Mouse (Mus musculus) neural tube, embryonic 10.5 days (tissue): ENCODE data around the gene Mdp1.
A peak's percentile ranks its signal among the peaks of the same experiment; 100 is the strongest.

Experiments
- DNase-seq: peaks from one replicate; pipeline ENCODE4 v3.0.0-alpha.2; 2017; ENCODE audit warnings: low spot score; ENCODE audit errors: extremely low spot score

Gene Mdp1

DNA sequence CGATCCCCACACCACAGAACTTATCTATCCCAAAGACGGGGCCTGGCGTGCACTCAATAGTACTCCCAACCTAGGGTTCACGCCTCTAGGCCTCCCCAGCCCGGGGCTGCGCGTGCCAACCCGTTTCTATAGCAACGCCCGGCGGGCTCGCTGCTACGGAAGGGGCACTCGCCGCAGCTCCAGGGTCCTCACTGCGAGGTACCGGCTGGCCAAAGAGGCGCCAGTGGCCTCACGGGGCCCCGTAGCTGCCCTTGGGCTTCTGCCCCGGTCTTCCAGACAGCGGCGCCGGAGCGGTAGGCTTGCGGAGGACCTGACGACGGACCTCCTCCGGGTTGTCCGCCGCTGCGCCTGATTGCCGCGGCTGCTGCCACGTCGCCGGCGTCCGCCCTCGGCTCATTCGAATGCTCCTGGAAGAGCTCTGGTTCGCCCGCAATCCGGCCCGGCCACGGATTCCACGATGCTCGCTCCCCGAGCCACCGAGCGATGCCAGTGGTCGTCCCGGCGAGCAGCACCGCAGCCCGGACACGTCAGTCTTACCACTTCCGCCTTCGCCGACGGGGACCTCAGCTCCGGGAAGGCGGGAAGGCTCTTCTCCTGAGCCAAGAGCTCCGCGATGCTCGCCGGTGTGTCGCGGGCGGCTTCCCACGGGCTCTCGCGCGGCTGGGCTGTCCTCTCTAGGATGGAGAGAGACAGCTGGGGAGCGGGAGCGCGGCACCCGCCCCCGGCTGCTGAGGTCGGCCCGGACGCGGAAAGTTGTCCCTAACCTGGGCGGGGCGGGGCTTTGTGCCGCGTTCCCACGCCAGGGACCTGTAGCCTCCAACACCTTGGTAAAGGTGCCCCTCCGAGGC is 17.0 kb downstream of the Mdp1 start, which contains the start of gene Tm9sf1:
TSS of gene Tm9sf1 (minus strand) at position 747 of the 848 bp plus-strand sequence.
- DNase-seq, result peak; percentile 88

DNA sequence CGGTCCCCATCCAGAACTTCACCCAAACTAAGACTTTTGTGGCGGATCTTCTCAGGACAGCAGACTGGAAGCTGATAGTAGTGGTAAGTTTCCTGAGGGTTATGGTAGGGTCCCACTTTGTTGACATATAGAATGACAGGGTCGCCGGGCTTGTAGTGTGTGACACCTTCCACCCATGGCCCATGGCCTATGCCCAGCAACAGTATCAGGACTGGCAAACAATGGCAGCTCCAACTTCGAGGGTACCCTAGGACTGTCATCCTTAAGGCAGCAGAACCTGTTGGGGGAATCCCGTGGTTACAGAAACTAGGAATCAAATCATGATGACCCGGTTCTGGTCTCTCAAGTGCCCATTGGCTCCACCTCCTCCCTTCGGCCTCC is 17.6 kb downstream of the Mdp1 start:
- DNase-seq, result no peak

DNA sequence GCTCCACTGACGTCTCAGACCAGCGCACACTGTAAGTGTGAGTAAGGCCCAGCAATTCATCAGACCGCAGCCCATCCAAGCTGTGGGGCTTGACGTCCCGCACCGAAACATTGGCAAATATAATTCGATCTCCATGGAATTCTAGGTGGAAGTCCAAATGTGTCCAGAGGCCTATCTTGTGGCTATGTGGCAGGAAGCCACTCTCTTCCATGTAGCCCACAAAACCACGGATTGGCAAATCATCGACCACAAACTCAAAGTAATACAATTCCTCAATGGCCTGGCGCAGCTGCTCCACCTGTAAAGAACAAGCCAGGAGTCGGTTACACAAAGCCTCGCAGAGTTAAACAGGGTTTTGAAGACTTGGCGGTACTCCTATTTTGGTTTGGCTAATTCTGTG is 19.0 kb downstream of the Mdp1 start:
- no peak for DNase-seq

DNA sequence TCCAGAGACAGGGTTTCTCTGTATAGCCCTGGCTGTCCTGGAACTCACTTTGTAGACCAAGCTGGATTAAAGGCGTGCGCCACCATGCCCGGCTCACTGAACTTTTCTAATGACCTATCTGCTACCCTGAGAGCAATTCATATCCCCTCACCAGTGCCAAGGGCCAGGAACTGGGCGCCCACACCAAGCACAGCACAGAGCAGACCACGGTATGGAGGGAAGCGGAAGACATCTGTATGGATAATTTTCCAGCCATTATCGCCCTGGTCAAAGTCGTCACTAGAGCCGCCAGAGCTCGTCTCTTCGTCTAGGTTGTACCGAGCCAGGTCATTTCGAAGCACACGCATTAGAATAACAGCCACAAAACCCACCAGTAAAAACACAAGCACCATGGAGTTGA is 19.5 kb downstream of the Mdp1 start:
- DNase-seq, result no peak

DNA sequence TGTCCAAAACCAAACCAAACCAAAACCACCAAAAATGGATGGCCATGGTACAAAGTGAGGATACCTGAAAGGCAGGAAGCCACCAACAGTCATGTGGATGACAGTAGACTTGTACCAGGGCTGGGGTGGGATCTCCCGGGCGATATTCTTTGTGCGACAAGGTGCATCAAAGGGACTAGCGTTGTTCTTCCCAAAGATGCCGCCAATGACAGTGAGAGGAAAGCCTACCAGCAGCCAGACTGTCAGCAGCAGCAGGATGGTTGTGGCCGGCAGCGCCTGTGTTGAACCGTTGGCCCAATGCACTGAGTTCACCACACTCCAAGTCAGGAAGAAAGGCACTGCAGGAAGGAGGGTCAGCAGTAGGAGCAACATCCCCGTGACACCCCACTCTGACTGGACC is 22.5 kb downstream of the Mdp1 start, which contains the start of gene Gm49378:
TSS of gene Gm49378 (minus strand) at position 101 of the 400 bp plus-strand sequence.
- DNase-seq, result no peak

DNA sequence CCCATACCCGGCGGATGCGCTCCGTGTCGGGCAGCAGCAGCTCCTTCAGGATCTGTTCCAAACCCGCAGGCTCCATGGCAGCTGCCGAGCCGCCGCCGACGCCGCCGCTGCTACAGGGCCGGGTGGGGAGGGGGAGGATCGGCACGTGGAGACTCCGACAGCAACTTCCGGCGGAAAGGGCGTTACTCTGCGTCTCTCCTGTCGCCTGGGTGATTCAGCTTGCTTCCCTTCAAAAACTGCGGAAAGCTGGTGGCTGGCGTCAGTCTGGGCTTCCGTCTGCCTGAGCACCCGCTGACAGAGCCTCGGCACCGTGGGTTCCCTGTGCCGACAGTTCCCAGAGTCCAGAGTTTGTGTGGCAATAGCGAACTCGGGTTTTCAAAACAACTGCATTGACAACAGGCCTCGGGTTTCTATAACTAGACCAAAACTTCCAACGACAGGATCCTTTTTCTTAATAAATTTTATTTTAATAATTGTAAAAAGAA is 24.7 kb downstream of the Mdp1 start, which contains the start of gene Ipo4:
TSS of gene Ipo4 (minus strand) at position 435 of the 485 bp plus-strand sequence.
- peak; percentile 92 for DNase-seq

DNA sequence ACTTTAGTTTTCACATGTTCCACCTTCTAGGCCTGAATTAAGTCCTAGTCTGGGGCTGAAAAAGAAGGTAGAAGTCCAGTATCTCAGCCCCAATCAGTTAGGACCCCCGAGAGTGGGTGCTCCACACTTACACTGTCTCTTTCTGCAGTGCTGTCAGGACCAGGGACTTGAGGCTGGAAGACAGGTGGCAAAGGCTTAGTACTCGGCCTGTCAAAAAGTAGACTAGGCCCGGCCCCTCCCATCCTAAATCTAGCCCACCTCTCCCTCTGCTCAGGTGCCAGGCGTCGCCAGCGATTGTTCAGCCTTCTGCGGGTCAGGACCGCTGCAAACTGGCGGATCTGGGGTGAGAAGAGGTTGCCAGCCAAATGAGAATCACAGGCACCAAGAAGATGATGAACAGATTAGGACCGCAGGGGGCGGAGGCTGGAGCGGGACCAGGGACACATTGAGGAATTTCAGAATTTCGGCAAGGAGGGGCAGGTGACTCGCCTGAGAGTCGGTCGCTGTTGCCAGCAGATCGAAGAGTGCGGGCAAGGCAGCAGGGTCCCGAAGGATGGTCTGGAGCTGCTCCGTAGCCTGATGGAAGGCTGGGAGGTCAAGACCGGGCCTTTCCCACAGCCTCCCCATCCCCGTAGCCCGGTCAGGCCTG is 25.3 kb downstream of the Mdp1 start:
- DNase-seq, result no peak

DNA sequence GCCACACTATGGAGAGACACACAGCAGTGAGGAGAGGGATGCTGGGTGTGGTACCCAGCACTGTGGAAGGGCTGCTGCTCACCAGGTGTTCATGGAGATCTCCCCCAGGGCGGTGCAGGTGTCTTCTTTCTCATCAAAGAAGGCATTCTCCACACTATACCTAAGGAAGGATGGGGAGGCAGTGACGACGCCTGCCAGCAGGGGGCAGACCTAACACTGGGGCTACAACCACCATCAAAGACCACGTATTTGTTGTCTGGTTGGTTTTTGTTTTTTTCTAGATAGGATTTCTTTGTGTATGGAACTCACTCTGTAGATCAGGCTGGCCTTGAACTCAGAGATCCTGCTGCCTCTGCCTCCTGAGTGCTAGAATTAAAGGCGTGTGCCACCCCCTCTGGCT is 31.0 kb downstream of the Mdp1 start:
- DNase-seq, result peak; percentile 24

DNA sequence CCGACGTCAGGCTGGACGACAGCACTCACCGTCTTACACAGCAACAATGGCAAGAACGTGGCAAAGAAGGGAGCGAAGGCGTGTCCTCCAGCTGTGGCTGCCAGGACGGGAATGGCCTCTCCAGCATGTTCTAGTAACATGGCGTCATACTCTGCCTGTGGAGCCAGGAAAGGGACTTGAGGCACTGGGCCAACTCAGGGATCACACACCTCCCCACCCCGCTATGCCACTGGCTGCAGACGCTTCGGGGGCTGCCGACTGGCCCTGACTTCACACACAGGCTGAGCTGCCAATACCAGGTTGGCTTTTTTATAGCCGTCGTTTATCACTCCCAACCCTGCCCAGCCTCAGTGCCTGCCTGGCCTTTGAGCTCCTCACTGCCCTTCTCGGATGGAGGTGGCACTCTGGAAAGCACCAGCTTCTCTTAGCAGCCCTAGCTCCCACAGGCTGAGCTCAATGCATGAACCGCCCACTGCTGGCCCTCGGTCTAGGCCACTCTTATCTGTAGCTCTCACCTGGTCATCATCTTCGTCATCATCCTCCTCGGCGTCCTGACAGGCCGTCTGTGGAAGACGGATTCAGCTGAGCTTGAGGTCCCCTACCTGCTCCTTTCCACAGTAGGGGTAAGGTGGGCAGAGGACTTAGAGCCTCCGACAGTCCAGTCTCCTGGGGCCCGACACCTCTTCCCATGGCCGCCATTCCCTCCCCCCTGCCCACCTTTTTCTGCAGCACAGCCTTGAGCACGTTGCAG is 32.1 kb downstream of the Mdp1 start:
- DNase-seq, result no peak

DNA sequence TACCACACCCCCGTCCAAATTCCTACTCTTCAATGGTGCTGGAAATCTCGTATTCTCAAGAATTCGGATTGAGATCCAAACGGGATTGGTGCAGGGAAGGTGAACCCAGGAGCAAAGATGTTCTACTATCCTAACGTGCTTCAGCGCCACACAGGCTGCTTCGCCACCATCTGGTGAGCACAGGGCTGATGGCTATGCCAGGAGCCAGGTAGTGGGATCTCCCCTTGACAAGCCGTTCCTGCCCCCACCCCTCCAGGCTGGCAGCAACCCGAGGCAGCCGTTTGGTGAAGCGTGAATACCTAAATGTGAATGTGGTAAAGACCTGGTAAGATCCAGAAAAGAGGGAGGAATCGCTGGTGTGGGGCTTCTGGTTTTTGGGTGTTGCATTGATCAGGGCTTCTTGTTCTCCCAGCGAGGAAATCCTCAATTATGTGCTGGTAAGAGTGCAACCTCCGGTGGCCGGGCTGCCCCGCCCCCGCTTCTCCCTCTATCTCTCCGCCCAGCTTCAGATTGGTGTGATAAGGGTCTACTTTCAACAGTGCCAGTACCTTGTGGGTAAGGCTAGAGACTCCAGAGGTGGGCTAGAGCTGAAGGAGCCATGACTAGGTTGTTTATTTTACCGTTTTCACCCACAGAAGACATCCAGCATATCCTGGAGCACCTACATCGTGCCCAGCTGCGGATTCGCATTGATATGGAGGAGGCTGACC is 41.7 kb downstream of the Mdp1 start:
- no peak for DNase-seq

DNA sequence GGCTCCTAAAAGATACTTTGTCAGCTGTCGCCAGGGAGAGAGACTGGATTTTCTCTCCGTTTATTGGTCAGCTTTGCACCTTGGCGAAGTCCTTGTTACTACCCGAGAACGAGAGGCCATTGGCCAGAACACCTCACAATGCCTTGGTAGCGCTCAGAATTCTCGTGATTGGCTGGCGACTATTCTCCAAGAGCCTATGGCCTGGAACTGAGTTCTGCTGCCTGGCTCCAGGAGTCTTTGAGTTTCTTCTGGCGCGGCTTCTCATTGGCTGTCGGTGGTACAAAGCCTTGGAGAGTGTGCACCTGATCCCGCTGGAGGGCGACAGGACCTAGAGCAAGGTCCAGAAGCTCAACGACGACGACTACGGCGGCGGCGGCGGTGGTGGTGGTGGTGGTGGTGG is 42.5 kb downstream of the Mdp1 start, which contains the start of gene Rec8:
TSS of gene Rec8 (plus strand) at position 216 of the 400 bp plus-strand sequence.
- peak; percentile 54 for DNase-seq

DNA sequence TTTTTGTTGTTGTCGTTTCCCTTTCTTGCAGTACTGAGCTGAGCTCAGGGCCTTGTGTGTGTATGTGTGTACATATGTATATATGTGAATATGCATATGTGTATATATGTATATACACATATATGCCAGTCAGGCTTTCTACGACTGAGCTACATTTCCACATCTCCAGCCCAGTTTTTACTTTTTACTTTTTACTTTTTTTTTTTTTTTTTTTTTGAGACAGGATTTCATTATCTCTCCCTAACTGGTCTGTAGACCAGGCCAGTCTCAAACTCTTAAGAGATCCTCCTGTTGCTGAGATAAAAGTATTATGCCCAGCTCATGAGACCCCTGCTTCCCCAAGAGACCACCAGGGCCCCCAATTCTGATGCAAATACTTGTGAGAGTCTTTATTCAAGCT is 43.5 kb downstream of the Mdp1 start:
- DNase-seq, result no peak

DNA sequence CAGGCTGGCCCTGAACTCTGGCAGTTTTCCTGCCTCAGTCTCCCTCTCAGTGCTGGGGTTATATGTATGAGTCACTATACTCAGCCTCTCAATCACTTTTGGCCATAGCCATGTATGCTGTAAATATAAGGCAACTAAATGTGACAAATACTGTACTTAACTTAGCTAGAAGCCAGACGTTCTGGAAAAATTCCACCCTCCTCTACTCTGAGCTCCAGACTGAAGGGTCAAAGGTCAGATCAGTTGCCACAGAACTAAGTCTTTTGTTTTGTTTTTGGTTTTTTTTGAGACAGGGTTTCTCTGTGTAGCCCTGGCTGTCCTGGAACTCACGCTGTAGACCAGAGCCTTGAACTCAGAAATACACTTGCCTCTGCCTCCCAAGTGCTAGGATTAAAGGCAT is 44.4 kb downstream of the Mdp1 start:
- DNase-seq, result no peak

DNA sequence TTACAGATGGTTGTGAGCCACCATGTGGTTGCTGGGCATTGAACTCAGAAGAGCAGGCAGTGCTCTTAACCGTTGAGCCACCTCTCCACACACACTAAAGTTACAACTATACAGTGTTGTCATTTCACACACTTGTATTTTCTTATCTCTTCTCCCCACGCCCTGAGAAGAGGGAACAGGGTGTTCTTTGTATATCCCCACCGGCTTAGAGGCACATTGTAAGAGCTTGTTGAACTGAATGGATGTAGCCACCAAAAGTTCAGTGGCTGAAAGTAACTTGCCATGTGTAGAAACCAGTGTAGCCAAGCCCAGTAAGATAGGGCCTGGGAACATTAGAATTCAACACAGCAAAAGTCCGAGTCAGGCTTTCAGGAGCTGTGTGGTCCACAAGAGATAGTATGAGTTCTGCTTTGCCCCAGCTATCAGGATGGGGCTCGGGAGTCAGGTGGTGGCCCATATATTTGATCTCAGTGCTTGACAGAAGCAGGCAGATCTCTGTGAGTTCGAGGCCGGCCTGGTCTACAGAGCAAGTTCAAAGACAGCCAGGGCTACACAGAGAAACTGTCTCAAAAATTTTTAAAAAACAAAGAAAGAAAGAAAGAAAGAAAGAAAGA is 45.6 kb downstream of the Mdp1 start:
- DNase-seq, result no peak

DNA sequence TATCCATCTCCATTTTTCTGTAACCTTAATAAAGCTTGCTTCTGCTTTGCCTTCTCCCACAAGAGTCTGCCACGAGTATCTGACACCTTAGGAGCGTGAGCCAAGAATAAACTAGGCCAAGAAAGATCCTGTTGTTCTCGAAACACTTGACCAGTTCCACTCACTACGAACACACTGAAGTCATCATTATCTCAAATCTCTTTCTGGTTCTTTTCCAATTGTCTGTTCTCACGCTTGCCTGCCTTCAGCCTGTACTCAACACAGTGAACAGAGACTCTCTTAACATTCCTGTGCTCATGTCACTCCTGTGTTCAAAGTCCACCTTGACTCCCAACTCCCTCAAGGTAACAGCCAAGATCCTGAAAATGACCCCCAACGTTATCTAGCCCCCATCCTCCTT is 47.0 kb downstream of the Mdp1 start:
- DNase-seq, result no peak

DNA sequence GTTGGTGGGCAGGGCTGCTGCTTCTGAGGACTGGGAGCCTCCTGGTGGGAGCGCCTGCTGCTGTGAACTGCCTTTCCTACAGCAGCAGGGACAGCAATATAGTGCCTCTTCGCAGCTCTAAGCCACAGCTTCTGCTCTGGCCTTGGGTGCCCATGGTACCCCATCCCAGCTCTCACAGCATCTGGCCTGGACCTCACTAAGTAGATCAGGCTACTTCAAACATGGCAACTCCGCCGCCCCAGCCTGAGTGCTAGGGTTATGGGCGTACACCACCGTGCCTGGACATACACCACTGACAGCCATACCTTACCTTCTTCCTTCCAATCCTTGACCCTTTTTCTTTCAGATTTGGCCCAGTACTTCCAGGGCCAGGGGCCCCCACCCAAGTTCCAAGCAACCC is 52.0 kb downstream of the Mdp1 start:
- no peak for DNase-seq
